Mouse (Mus musculus) cerebral cortex, adult 2 months (tissue): ENCODE results near the gene Gstm7.

Experiments
- WGBS: fragments of 180-500 bp; shearing (Covaris S2); methylation state at CpG from one replicate; pipeline ENCODE4 v1.1.7; 2018; 5-methylcytosine and 5-hydroxymethylcytosine counted together

Gstm7 gene

GRCm38 (mm10) chr3:107931670-107932069 is at the start of gene Gstm7:
Gene Gstm7 (minus strand): TSS chr3:107931817.
- 15% methylated on average over 10 of the region's 10 CpGs for WGBS

DNA sequence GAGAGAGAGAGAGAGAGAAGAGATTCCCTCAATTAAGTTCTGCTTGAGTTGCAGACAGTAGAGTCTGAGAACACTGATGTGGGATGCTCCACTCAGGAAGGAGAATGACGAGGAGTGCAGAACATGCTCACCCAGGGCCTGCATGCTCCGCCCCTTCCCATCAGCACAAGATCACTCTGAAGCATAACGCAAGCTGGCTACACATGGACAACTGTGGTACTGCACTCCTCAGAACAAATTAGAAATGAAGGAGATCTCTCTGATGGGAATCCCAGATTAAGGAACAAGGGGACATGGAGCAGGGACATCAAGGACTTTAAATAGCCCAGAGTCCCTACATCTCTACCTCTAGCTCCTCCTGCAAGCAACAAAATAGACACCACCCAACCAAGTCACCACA is 49.6 kb upstream of the Gstm7 start:
- WGBS = 76% methylated on average over 3 of the region's 3 CpGs

DNA sequence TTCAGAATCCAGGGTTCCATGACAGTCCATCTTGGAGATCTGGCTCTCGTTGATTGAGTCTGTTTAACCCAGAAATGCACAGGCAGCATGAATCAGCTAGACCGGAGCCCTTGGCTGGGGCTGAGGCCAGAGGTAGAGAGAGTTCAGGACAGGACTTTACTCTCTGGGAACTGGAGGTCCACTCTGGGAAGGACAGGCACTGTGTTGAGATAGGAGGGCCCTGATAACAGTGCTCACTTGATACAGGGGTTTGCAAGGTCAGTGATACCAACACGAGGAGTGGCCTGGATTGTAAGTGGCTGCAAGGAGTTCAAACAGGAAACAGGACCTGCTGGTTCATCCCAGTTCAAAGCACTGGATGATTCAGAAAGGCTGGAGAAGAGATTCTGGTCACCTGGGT is 46.1 kb upstream of the Gstm7 start:
- WGBS = 85% methylated on average over 3 of the region's 3 CpGs

- 100% methylated on average over 1 of the region's 1 CpGs for WGBS
Measured at GRCm38 (mm10) chr3:107974237-107974636, 42.6 kb upstream of the Gstm7 start.

DNA sequence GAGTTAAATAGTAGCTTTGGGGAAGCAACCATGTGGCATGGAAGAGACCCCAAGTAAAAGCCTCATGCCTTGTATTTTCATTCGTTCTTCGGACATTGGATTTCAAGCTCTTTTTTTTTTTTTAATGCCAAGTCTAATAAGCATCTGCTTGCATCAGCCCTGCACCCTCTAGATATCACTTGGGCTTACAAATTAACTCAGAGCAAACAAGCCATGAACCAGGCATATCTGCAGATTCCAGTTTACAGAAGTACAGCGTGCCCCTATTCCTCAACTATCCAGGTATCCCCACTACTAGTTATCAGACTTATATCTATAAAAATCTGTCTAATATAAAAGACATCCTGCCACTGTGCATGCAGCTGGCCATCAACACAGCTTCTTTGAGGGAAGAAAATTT is 40.5 kb upstream of the Gstm7 start:
- over 99% methylated on average over 3 of the region's 3 CpGs for WGBS

GRCm38 (mm10) chr3:107971101-107971500 is 39.5 kb upstream of the Gstm7 start:
- 82% methylated on average over 3 of the region's 3 CpGs for WGBS

GRCm38 (mm10) chr3:107968724-107969395 is 37.2 kb upstream of the Gstm7 start, which contains the start of gene Gstm3:
Gene Gstm3 (minus strand): TSS chr3:107969283.
- 74% methylated on average over 13 of the region's 13 CpGs for WGBS

- WGBS = 96% methylated on average over 5 of the region's 5 CpGs
Measured at GRCm38 (mm10) chr3:107966631-107967030, 35.0 kb upstream of the Gstm7 start.

- 88% methylated on average over 1 of the region's 1 CpGs for WGBS
Measured at GRCm38 (mm10) chr3:107965592-107965991, 34.0 kb upstream of the Gstm7 start.

DNA sequence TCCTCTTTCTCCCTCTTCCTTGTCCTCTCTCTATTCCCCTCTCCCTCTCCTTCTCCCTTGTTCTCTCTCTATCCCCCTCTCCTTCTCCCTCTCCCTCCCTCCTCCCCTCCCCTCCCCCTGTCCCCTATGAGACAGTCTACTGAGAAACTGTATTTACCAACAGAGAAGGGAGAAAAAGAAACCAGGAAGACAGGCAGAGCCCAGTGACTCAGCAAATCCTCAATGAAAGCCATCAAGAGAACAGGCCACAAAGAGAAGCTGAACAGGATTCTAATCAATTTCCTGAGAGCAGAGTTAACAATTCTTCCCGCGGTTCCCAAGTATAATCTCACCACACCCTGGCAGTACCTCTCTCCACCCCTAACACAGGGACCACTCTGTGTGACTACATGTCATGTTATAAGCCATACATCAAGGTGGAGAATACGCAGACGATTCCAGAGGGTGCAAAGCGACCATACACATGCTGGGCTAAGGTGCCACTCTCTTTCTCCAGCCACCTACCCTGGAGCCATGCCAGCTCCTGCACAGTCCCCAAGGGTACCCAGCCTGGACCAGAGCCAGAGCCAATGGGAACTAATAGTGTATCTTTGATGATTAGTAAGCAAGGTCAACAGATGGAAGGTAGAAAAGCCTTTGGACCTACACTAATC is 33.2 kb upstream of the Gstm7 start:
- WGBS = 63% methylated on average over 5 of the region's 5 CpGs

- 94% methylated on average over 4 of the region's 4 CpGs for WGBS
Measured at GRCm38 (mm10) chr3:107964026-107964425, 32.4 kb upstream of the Gstm7 start.

DNA sequence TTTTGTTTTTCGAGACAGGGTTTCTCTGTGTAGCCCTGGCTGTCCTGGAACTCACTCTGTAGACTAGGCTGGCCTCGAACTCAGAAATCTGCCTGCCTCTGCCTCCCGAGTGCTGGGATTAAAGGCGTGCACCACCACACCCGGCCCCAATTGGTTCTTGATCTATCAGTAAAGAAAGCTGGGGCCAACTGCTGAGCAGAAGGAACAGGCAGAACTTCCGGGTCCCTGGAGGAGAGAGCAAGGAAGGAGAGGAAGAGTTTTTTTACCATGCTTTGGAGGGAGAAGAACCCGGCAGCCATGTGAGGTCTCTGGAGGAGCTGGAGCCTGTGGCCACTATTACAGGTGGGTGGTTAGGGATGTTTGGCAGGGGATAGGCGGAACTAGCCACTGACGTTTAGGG is 23.6 kb upstream of the Gstm7 start:
- 90% methylated on average over 9 of the region's 9 CpGs for WGBS

DNA sequence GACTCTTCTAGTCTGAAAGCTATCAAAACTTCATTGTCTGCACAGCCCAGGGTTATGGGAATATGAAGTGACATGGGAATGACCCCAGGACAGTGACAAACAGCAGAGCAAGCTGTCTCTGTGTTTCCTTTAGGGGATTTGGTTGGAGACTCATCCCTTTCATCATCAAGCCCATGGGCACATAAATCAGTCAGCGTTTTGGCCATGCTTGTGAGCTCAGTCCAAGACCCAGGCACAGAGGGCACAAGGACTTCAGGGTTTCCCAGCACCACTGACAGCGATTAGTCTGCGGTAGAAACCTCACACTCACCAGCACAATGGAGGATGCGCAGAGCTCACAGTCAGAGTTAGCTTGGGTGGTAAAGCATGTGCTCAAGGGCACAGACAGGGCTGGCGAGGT is 22.3 kb upstream of the Gstm7 start:
- 92% methylated on average over 5 of the region's 5 CpGs for WGBS

GRCm38 (mm10) chr3:107953328-107953755 is 21.7 kb upstream of the Gstm7 start:
- WGBS = 32% methylated on average over 6 of the region's 6 CpGs

GRCm38 (mm10) chr3:107950531-107950930 is 18.9 kb upstream of the Gstm7 start:
- WGBS = 89% methylated on average over 11 of the region's 11 CpGs

DNA sequence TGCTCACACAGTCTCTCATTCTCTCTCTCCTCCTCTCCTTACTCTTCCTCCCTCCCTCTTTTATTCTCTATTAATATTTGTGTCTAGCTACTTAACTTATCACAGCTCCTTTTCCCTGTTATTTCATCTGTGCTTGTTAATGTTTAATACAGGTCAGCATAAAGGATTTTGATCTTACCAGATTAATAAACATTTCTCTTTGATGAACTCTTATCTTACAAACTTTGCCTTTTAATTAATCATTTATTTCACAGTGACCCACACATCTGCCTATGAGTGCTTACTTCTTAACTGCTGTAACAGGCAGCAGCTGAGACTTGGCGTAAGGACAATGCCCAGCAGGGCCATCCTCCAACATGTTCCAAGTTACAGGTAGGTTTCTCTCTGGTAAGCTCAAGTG is 17.8 kb upstream of the Gstm7 start:
- WGBS = 100% methylated on average over 1 of the region's 1 CpGs

DNA sequence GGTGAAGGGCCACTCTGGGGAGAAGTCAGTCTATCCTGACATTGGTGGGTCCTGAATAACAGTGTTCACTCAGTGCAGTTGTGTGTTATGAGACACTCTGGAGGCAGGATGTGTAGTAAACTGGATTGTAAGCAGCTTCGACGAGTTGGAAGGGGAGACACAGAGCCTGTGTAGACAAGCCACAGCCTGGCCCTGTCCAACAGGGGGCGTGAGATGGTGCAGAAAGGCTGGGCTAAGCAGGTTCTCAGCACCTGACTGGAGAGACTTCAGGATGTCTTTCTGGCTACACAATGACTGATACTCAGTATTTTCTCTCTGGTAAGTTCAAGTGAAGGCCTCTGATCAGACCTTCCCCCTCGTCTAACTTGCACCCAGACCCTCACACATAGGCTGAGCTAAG is 14.1 kb upstream of the Gstm7 start:
- WGBS = 70% methylated on average over 4 of the region's 4 CpGs

- 41% methylated on average over 20 of the region's 20 CpGs for WGBS
Measured at GRCm38 (mm10) chr3:107943239-107943990, 11.8 kb upstream of the Gstm7 start, which contains the start of gene Gstm6. Gene Gstm6 (minus strand): TSS chr3:107943749.

- 71% methylated on average over 4 of the region's 4 CpGs for WGBS
Measured at GRCm38 (mm10) chr3:107941261-107941660, 9.6 kb upstream of the Gstm7 start.

- WGBS = 45% methylated on average over 7 of the region's 7 CpGs
Measured at GRCm38 (mm10) chr3:107940524-107940923, 8.9 kb upstream of the Gstm7 start.

DNA sequence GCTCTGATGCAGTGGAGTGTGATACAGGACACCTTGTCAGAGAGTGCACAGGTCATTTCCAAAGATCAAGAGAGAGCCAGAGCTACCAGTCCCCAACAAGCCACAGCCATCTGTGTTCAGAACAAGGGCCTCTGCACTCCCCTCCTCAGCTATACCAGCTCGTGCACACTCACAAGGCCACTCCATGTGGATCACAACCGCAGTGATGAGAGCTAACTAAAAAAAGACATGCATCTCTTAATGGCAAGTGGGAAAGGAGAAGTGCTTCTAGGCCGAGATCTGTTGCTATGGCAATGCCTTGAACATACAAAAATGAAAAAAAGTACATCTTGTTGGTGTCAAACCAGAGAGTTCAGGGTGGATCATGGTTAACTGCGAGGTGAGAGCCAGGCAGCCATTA is 8.2 kb upstream of the Gstm7 start:
- WGBS = 31% methylated on average over 4 of the region's 4 CpGs

DNA sequence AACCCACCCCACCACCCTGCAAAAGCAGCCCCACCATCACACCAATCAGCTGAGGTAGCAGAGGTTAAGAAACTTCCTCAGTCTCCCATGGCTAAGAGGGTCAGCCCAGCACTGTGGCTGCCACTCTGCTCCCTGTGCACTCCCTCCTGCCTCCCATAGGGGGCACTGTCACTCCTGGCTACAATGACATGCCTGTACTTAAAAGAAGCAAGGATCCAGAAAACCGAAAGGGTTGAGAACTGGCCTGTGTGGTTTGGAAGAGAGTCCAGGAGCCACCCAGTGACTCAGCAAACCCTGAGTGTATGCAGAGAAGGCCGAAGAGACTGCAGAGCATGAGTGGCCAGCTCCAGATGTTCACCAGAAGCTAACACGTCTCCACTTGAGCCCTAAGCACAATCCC is 7.8 kb upstream of the Gstm7 start:
- WGBS = 12% methylated on average over 3 of the region's 3 CpGs

DNA sequence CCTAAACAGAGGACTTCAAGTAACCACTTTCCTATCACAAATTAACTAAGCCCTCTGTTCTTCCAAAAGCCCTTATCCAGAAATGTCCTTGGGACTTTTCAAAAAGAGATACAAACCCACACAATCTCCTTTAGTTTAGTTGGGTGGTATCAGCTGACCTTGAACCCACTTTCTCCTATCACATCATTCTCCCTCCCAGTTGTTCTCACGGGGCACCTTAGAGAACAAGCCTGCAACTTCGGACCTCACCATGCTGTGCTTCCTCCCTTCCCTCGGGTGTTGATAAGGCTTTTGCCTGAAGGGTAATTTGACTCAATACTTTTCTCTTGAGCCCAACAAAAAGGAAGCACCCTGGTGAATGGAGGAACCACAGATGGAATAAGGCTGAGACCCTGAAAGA is 4.3 kb upstream of the Gstm7 start:
- 76% methylated on average over 3 of the region's 3 CpGs for WGBS
